Mouse (Mus musculus) heart, postnatal 0 days (tissue): ENCODE results near the gene Gm48552. TPM values are rescaled to one million over a fixed set of nuclear protein-coding genes. Genes with fewer than 3 reads are reported as not detected.

Experiments
- ATAC-seq: fragments of 200-750 bp; cut with Nextera tagmentation; 2 replicates; pipeline ENCODE4 v1.8.0; 2017; ENCODE audit warnings: low read depth, moderate number of reproducible peaks, moderate library complexity; ENCODE audit not compliant: insufficient read depth
- DNase-seq: peaks from one replicate; pipeline ENCODE4 v3.0.0-alpha.2; 2016; ENCODE audit warnings: low spot score
- H3K27ac ChIP-seq: fragments of 300-500 bp; sonication (generic); 2 replicates; pipeline ENCODE4 v1.5.1; 2014; ENCODE audit warnings: low read depth, mild to moderate bottlenecking
- H3K27me3 ChIP-seq: fragments of 300-500 bp; sonication (generic); 2 replicates; pipeline ENCODE4 v1.6.1; 2014; ENCODE audit warnings: low read length, mixed read lengths; ENCODE audit not compliant: control insufficient read depth, insufficient read depth
- H3K36me3 ChIP-seq: fragments of 300-500 bp; sonication (generic); replicated peaks from 2 replicates; pipeline ENCODE4 v1.6.1; 2014; ENCODE audit warnings: low read length, mixed read lengths; ENCODE audit not compliant: control insufficient read depth, insufficient read depth
- H3K4me1 ChIP-seq: fragments of 300-500 bp; sonication (generic); 2 replicates; pipeline ENCODE4 v1.6.1; 2014; ENCODE audit warnings: antibody characterized with exemption; ENCODE audit not compliant: control insufficient read depth, insufficient read depth
- H3K4me2 ChIP-seq: fragments of 300-500 bp; sonication (generic); 2 replicates; pipeline ENCODE4 v1.6.1; 2014; ENCODE audit warnings: low read depth, mild to moderate bottlenecking, low read length, moderate library complexity
- H3K4me3 ChIP-seq: fragments of 300-500 bp; sonication (generic); 2 replicates; pipeline ENCODE4 v1.5.1; 2014; ENCODE audit warnings: low read depth, low read length
- H3K9ac ChIP-seq: fragments of 300-500 bp; sonication (generic); replicated peaks from 2 replicates; pipeline ENCODE4 v1.6.1; 2014; ENCODE audit warnings: low read depth, low read length, mixed read lengths
- H3K9me3 ChIP-seq: fragments of 300-500 bp; sonication (generic); replicated peaks from 2 replicates; pipeline ENCODE4 v1.6.1; 2016; ENCODE audit warnings: low read length; ENCODE audit not compliant: control insufficient read depth
- CTCF ChIP-seq: IDR thresholded peaks from 2 replicates; pipeline ENCODE4 v1.5.1; 2016; ENCODE audit warnings: antibody characterized with exemption, control low read depth, low read depth
- EP300 ChIP-seq: IDR thresholded peaks from 2 replicates; pipeline ENCODE4 v1.6.1; 2016; ENCODE audit warnings: antibody characterized with exemption, low read depth
- WGBS: fragments of 180-500 bp; shearing (Covaris S2); extraction: QIAGEN DNeasy Blood & Tissue Kit; methylation state at CpG from one replicate; pipeline ENCODE4 v1.1.7; 2014; 5-methylcytosine and 5-hydroxymethylcytosine counted together
- polyA plus RNA-seq: library from polyadenylated mRNA; unstranded; fragments of >200 nt; fragmentation: Nextera tagmentation; extraction: Ambion mirVana; gene quantifications from 2 replicates; pipeline ENCODE4 v1.2.1, GENCODE M21; 2015
- total RNA-seq: library from RNA; depleted of rRNA; stranded (reverse); fragments of >200 nt; gene quantifications from 2 replicates; pipeline ENCODE4 v1.2.3, GENCODE M21; 2014; ENCODE audit warnings: low replicate concordance

Gene Gm48552
- total and polyA plus RNA-seq, 2 experiments from 2014 or later: 0.45 TPM; not detected in 1

DNA sequence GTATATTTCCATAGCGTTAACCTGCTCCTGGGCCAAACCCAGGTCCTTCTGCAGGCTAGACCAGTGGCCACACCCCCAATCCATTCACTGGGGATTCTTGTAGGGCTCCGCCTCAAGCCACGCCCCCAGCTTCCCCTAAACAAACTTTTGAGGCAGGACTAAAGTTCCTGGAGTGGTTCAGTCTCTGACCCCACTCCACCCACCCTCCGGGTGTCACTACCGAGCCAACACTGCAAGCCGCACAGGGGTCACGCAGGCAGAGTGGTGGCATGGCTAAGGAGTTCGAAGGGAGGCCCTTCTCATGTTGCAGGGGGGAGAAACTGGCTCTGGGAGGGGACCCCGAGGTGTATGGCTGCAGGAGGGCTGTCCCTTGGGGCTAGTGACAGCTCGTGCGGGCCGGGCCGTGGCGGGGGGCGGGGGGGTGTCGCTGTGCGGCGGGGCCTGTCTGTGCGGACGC lies 40.8 kb downstream of the Gm48552 start:
- Histone ChIP-seq H3K36me3 (no peaks in the 10 kb centered on the region), H3K4me3 (peak overlapping the region; percentile 88), H3K9me3 (no peaks in the 10 kb centered on the region), H3K4me2 (peak overlapping the region; percentile 67), H3K4me1 (peaks cover 31% of the 10 kb centered on the region), H3K27me3 (no peaks in the 10 kb centered on the region), H3K27ac (peak overlapping the region; percentile 99), H3K9ac (peak overlapping the region; percentile 88)
- no peak for TF ChIP-seq CTCF
- 0% methylated on average over 20 of the region's 20 CpGs for WGBS
- DNase-seq: peak; percentile 87
- ATAC-seq: peak; percentile 27

DNA sequence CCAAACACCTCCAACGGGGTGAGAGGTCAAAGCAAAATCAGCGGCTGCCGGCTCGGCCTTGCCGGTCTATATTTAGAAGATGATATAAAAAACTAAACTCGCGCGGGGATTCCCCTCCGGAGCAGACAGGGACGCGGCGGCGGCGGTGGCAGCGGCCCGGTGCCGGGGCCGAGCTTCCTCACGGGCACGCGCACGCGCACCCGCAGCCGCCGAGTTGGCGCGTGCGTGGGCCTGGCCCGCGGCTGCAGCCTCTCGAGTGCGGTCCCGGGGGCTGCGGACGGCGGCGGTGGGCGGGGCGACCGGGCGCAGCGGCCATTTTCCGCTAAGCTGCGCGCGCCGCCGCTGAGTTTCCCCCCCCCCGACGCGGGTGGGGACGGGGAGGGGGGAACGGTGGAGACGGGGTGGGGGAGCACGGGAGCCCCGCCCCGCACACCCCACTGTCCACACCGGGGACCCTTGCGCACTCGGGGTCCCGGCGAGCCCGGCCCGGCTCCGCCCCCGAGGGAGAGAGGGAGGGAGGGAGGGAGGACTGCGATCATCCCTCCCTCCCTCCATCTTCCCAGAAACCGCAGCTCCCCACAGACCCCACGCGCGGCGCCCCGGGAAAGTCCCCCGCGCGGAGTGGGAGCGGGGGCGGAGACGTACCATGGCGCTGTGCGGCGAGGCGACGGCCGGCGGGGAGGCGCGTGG lies 41.5 kb downstream of the Gm48552 start:
- TF ChIP-seq EP300 (no peak), CTCF (no peak)
- Histone ChIP-seq H3K4me2 (peak overlapping the region; percentile 67), H3K27me3 (no peaks in the 10 kb centered on the region), H3K9ac (peak overlapping the region; percentile 88), H3K4me1 (peaks cover 25% of the 10 kb centered on the region), H3K9me3 (no peaks in the 10 kb centered on the region), H3K36me3 (no peaks in the 10 kb centered on the region), H3K4me3 (peak overlapping the region; percentile 88), H3K27ac (peak overlapping the region; percentile 99)
- under 1% methylated on average over 57 of the region's 89 CpGs for WGBS
- DNase-seq (peak; percentile 89), ATAC-seq (peak; percentile 55)

GRCm38 (mm10) chr10:81430831-81431525 lies 42.2 kb downstream of the Gm48552 start:
- Histone ChIP-seq H3K27ac (peak overlapping the region; percentile 99), H3K27me3 (no peaks in the 10 kb centered on the region), H3K4me3 (peak overlapping the region; percentile 88), H3K9me3 (no peaks in the 10 kb centered on the region), H3K36me3 (no peaks in the 10 kb centered on the region), H3K4me1 (peaks cover 18% of the 10 kb centered on the region), H3K4me2 (peak overlapping the region; percentile 67), H3K9ac (peak overlapping the region; percentile 88)
- 3% methylated on average over 36 of the region's 70 CpGs for WGBS
- TF ChIP-seq EP300 (no peak), CTCF (no peak)
- DNase-seq (no peak), ATAC-seq (peak; percentile 1; the same call in 1 of the 2 replicates)

DNA sequence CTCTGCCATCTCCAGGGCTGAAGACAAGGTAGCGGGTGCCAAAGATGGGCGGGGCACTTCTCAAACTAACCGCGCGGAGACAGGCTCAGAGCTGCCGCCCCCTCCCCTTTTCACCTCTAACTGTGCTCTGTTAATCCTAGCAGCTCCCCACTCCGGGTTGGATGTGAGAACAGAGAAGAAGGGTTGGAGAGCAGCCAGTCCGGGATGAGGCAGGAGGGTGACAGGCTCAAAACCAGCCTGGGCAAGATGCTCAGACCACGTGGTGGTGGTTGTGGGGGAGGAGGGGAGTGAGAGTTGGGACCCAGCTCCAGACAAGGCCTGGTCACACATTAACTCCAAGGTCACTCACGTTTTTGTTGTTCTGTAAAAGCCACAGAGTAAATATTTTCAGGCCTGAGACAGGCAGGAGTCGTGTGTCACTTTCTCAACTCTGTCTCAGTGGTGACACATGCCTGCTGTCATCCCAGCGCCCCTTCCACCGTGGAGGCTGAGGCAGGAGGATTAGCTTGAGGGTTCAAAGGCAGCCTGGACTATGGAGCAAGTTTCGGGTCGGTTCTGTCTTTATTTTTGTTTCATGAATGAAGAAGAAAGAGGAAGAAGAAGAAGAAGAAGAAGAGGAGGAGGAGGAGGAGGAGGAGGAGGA lies 42.8 kb downstream of the Gm48552 start:
- no peaks in the 10 kb centered on the region for H3K9me3 ChIP-seq
- H3K36me3 ChIP-seq: no peaks in the 10 kb centered on the region
- H3K4me3 ChIP-seq: peak overlapping the region; percentile 88
- WGBS: 22% methylated on average over 15 of the region's 15 CpGs
- ATAC-seq (no peak), DNase-seq (no peak)
- H3K4me1 ChIP-seq: peaks cover 18% of the 10 kb centered on the region
- H3K9ac ChIP-seq: peak overlapping the region; percentile 88; the same call in 1 of the 2 replicates
- peak overlapping the region; percentile 99 for H3K27ac ChIP-seq
- H3K4me2 ChIP-seq: peak overlapping the region; percentile 67; the same call in 1 of the 2 replicates
- H3K27me3 ChIP-seq: no peaks in the 10 kb centered on the region
- TF ChIP-seq CTCF (no peak), EP300 (no peak)

GRCm38 (mm10) chr10:81432169-81432867 lies 43.5 kb downstream of the Gm48552 start:
- Histone ChIP-seq H3K4me2 (peak overlapping the region; percentile 31), H3K9ac (no peak overlapping the region), H3K27ac (peak overlapping the region; percentile 55), H3K9me3 (no peaks in the 10 kb centered on the region), H3K36me3 (no peaks in the 10 kb centered on the region), H3K4me3 (no peak overlapping the region), H3K27me3 (no peaks in the 10 kb centered on the region), H3K4me1 (peaks cover 16% of the 10 kb centered on the region)
- DNase-seq: no peak
- 70% methylated on average over 21 of the region's 21 CpGs for WGBS
- no peak for TF ChIP-seq EP300
- TF ChIP-seq CTCF: no peak
- ATAC-seq: no peak
